Mouse (Mus musculus) lung, postnatal 25 days (tissue): ENCODE data around the gene Rpl5.

Experiments
- DNase-seq: peaks from one replicate; pipeline ENCODE4 v3.0.0; 2022; ENCODE audit warnings: low spot score

Gene Rpl5

DNA sequence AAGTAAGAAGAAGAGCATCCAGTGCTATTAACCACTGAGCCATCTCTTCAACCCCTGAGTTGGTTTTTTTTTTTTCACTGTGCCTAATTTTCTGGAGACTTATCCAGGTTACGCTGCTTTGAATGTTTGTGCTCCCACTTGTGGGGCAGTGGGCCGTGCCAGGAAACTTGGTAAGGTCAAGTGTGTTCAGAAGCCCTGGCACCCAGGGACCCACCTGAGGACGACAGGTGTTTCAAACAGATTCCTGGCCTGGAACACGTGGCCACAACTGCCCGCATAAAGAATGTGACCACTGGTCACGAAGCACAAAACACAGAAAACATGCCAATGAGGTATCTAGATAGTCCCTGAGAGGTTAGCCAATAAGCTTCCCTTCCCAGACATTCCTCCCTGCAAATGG, 43.2 kb downstream of the Rpl5 start:
- peak; percentile 71 for DNase-seq

DNA sequence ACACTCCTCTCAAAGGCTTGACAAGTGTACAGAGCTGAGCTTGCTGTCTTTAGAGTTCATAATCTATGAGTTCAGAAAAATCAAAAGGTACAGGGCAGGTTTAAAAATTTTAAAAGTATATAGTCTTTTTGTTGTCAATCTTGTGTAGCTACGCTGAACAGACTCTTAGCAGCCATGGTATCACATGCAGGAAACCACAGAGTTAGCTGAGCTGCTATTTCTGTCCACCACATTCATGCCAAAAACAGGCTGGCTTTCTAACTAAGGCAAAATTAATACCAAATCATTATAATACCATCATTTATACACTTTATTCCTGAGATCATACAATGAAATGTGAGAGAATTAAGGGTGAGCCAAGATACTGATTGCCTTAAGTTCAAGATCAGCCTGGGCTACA, 46.2 kb downstream of the Rpl5 start:
- DNase-seq, result no peak

DNA sequence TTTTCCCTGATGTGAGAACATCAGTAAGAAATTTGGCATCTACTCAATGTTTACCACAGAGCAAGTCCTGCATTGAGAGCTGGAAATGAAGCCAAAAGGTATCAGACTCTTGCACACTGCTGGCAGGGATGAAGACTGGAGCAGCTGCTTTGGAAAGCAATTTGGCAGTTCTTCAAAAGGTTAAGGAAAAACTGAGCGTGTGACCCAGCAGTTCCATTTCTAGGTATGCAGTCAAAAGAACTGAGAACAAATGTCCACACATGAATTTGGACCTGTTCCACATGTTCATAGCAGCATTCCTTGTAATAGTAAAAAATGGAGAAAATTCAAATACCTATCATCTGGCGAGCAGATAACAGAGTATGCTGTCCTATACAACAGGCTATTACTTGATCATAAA, 47.2 kb downstream of the Rpl5 start:
- DNase-seq, result peak; percentile 68

DNA sequence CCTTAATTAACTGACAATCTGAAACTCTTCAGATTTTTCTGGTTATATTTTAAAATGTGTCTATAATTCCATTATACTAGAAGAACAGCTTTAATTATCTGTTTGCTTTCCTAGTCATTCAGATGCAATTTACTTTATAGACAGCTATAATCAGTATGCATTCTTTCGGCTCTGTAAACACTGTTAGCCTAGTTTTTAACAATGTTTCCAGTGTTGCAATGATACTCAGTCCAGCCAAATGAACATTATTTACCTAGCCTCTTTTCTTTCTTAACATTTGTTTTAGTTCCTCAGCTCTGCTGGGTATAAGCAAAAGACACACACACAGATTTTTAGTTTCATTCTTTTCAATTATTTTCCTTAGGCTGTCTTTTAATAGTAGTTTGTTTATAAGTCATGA, 48.6 kb downstream of the Rpl5 start:
- DNase-seq, result no peak

DNA sequence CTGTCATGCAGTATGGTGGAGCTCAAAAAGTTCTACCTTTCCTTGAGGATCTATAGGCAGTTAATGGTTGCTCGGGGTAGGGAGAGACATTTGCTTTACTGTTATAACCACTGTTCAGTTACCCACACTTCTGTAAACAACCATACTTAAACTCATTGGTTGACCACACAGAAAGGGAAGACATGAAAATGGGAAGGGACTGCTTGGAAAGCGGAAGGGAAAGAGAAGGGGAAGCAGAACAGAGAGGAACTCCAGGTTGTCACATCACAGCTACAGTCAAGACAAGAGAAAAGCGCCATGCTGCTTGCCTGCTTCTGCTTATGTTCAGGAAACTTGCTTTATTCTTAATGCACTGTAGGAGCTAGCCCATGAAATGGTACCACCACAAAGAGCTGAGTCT, 49.3 kb downstream of the Rpl5 start:
- DNase-seq, result no peak

DNA sequence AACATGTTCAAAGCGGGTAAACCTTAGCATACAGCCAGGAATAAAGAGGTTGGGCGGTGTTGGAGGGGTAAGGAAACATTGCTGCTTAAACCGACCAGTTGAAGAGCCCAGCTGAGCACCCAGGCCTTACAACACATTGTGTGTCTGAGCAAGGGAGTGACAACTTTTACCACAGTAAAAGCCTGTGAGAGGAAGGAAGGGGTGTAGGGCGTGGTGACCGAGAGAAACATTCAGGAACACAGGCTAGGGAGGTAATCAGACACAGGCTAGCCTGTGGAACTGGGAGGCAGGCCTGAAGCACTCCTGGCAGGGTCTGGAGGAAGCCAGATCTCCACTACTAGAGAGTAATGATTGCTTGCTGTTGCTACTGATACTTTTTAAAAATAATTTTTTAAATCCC, 50.3 kb downstream of the Rpl5 start:
- DNase-seq, result peak; percentile 60
